Mouse (Mus musculus) cerebellum, postnatal 10 days (tissue): ENCODE results near the gene Rell1.
"Not testable (repeated sequence)": the region's sequence is repeated elsewhere in the genome, so short reads cannot be mapped to it uniquely, and the experiment has no call there.

ENCODE experiments used
- DNase-seq, 2 experiments: peaks; one replicate each; pipeline ENCODE4 v3.0.0; 2021; ENCODE audit warnings: mixed read lengths in 2 of 2

Gene Rell1

DNA sequence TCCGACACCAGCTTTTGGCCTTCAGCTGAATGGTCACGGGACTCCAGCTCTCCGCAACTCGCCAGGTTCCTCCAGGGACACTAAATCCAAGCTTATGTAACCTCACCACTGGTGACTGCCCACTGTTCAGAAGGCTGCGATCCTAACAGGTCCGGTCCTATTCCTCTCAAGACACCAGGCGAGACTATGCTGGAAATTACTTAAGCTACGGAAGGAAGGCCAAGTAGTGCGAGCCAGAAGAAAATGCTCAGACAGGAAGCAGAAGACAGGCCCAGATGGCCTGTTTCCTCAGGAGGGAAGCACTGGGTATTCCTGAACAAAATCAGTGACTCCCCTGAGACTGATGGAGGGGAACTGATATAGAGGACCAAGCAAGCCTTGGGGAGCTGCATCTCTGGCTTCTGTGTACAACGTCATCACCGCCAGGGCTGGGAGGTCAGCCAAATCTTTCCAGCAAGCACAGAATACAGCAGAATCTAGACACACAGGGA is 17.2 kb downstream of the Rell1 start:
- peak; percentile 64 to 68 for DNase-seq

- no peak for DNase-seq
Measured at GRCm38 (mm10) chr5:63949195-63949594, 19.5 kb downstream of the Rell1 start.

- DNase-seq, result no peak
Measured at GRCm38 (mm10) chr5:63947526-63947925, 21.2 kb downstream of the Rell1 start.

DNA sequence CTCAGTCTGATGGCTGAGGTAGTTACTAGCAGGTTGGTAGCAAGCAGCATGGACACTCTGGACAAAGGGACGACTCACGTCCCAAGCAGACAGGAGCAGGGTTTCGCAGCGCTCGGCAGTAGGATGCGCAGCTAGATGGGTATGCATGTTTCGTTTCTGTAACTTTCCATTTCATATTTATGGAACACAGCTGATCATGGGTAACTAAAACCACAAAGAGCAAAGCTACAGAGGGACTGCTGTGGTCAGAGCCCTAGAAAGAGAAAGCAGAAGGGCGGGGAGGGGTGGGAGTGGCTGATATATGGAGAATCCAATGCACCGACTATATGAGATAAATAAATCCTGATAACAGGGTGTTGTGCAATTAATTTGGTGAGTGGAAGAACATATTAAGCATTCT is 25.4 kb downstream of the Rell1 start:
- no peak for DNase-seq

DNA sequence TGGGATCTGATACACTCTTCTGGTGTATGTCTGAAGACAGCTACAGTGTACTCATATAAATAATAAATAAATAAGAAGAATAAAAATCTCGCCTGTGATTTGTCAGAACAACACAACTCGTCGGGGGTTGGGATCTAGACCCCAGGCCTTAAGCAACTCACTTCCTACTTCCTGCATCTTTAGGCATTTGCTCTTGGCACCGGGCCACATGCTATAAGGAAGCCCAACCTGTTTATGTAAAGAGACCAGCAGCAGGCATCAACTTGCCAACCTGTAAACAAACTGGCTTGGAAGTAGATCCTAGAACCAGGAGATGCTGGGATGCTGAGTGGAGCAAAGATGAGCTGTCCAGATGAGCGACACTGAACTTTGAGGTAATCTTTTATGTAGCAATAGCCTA is 26.8 kb downstream of the Rell1 start:
- no peak for DNase-seq

GRCm38 (mm10) chr5:63938575-63938974 is 30.1 kb downstream of the Rell1 start:
- no peak for DNase-seq

GRCm38 (mm10) chr5:63936740-63937139 is 32.0 kb downstream of the Rell1 start:
- no peak for DNase-seq

GRCm38 (mm10) chr5:63935581-63935980 is 33.1 kb downstream of the Rell1 start:
- DNase-seq, result no peak

DNA sequence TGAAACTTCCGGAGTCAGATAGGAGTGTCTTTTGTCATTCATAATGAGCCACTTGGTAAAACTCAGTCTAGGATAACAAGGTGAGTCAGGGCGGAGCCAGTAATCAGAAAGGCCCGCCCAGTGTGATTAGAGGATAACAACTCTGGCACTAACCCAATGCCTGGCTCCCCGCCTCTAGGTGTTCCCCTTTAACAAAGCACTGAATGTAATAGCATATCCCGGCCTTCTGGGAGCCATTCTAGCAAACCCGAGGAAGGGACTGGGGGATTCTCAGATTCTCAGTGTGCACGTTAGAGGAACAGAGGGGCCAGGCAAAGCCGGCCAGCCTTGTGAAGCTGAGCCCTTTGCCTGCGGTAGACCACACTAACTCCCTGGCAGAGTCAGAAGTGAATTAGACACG is 35.9 kb downstream of the Rell1 start:
- DNase-seq, result peak; percentile 21 to 29

DNA sequence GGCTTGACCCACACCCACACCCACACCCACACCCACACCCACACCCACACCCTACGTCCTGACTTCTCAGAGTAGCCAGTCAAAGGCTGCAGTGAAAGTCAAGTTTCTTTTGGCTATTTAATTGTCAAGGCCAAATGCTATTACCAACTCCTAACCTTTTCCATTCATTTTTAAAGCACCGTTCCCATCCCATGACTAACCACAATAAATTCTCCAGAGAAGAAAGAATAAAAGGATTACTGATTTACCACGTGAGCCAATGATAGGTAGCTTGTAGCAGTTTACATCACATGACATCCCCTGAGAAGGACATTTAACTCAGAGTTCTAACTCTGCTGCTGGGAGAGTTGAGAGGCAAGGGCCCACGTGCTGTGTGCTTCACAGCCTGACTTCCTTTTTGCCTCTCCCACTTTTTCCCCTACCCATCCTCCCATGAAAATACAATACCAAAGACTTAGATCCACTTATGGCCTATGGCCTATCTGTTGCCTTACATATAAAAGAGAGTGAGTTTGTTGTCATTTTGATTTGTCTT is 37.8 kb downstream of the Rell1 start:
- DNase-seq, result no peak

GRCm38 (mm10) chr5:63925035-63925628 is 43.6 kb downstream of the Rell1 start:
- no peak for DNase-seq

DNA sequence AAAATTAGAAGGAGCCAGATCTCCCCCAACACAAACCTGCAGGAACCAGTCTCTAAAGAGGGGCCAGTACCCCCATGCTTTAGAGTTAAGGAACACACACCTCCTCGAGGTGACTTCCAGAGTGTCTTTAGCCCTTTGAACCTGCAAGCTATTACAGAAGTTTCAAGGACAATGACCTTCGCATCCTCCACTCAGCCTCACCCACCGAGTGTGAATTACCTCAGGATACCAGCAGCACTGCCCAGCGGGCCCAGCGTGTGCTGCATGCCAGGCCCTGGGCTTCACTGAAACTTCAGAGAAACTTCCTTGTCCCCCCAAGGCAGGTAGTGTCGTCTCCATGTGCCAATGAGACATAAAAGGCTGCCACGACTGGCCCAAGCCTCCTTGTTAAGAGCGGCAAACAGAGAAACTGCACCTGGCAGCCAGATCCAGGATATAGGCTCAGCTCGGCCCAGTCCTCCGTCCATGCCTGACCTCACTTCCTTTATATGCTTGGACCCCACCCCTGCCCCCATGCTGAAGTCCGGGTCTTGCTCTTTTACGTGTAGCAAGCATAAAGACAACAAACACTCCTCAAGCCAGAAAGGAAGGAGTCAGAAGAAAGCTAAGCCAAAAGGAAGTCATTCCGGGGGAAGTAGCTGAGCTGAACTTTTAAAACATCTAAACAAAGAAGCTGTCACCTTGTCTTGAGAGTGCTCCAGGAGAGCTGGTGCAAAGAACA is 45.2 kb downstream of the Rell1 start:
- no peak for DNase-seq

- no peak for DNase-seq
Measured at GRCm38 (mm10) chr5:63918201-63918600, 50.5 kb downstream of the Rell1 start.

GRCm38 (mm10) chr5:63916457-63917139 is 52.1 kb downstream of the Rell1 start:
- peak in 1 of 2 experiments; percentile 14 for DNase-seq

DNA sequence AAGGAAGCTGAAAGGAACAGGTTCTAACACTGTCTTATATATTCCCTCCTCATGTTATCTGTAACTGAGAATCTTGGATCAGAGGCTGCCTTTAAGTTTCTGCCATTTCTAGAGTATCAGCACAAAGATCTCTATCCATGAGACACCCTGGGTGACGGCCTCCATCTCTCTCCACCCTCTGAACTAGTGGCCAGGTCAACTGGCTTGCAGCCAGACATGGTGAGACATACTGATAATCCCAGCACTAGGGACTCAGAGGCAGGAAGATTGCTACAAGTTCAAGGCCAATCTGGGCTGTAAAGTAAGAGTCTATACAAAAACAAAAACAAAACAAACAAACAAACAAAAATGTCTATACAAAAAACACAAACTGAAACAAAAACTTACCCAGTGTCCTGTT is 53.8 kb downstream of the Rell1 start:
- no peak for DNase-seq

DNA sequence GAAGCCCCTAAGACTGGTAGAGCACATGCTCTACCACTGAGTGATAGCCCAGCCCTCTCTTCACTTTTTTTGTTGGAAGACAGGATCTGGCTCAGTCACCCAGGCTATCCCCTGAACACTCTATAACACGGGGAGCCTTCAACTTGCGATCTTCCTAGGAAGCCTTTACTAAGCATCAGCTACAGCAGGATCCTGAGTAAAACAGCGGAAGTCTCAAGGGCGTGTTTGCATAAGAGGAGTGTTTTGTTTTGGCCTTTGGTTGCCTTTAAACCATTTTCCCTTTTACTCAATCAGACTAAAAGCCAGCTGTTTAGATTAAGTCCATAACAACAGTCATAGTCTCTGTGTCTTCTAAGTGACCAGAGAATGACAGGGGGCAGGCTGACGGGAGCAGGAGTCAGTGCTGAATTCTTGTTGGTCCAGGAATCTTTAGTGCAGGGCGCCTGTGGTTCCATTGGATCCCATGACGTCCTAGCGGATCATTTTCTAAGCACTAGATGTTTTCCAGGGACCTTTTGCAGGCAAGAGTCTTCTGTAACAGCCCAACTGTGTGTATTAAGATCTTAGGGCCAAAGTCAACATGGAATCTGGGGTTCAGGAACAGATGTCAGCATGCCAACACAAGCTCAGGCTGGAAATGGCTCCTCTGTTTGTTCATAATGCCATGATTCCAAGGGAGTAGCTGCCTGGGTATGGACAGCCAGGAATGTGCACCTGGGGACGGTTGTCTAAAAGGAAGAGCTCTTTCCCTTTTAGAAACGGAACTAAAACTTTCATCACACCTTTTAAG is 58.3 kb downstream of the Rell1 start:
- DNase-seq, result no peak

- no peak for DNase-seq
Measured at GRCm38 (mm10) chr5:63907513-63907912, 61.2 kb downstream of the Rell1 start.

DNA sequence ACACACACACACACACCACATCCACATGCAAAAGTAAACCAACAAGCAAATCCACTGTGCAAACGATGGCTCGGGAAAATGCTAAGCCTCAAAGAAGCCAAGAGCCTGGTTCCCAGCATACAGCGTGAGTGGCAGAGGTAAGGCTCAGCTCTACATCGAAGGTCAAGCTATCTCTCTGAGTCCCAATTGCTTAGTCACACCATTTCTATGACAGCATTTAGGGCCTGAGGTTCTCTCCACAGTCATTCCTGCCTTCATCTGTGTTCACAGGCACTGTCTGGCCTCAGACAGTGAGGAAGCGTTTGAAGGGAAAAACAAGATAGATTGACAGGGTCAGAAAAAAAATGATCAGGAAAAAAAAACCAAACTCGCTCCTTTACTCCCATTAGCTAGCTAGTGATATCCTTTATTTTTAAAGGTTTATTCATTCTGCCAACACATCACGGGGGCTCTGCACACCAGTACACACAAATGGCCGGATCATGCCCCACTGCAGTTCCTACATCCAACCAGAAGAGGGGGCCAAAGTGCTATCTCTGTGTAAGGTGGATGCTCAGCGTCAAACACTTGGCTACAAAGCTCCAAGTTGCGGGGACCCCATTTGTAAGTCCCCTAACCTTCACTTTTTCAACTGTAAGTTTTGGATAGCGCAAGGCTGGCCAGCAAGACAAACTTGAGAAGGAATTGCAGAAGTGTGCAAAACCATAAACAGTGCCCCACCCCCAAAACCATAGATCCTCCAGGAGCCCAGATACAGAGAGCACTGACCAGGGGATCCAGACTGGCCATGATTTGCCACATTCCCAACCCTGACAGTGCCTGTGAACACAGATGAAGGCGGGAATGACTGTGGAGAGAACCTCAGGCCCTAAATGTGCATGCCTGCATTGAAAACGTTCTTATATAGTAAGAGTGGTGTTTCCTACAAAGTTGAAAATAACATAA is 62.3 kb downstream of the Rell1 start:
- DNase-seq, result peak; percentile 91 to 93

GRCm38 (mm10) chr5:63903329-63903728 is 65.4 kb downstream of the Rell1 start:
- no peak for DNase-seq

DNA sequence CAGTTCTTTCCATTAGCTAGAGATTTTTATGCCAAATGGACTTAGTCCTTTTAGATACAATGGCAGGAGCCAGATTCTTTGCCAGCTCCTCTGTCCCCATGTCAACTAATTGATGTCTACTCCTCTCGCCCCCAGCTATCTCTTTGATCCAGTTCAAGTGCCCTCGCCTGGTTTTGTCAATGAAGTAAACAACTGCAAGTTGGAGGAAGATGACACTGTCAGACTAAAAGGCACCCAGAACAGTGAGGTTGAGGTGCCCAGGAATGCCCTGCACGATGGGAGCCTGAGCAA is 70.9 kb downstream of the Rell1 start:
- DNase-seq, result no peak

GRCm38 (mm10) chr5:63897001-63897819 is 71.5 kb downstream of the Rell1 start:
- DNase-seq, result not testable (repeated sequence)
